Mouse (Mus musculus) hindbrain, embryonic 11.5 days (tissue): ENCODE measurements at regions not wholly inside any gene's neighbourhood (a gene's known extent, or its start where the extent isn't known, plus 50 kb on each side); places are given as distances from the start of the nearest gene placed in this dataset.

Experiments
- ATAC-seq: fragments of 200-750 bp; cut with Nextera tagmentation; 2 replicates; pipeline ENCODE4 v1.8.0; 2017; ENCODE audit warnings: mild to moderate bottlenecking, moderate TSS enrichment, moderate library complexity; ENCODE audit not compliant: low FRiP score
- DNase-seq: peaks from one replicate; pipeline ENCODE4 v3.0.0-alpha.2; 2015; ENCODE audit warnings: low spot score
- H3K27ac ChIP-seq: fragments of 300-500 bp; sonication (generic); 2 replicates; pipeline ENCODE4 v1.5.1; 2014; ENCODE audit warnings: mild to moderate bottlenecking, low read depth, low read length
- H3K27me3 ChIP-seq: fragments of 300-500 bp; sonication (generic); 2 replicates; pipeline ENCODE4 v1.6.1; 2014; ENCODE audit warnings: mild to moderate bottlenecking, low read length, moderate library complexity, mixed read lengths; ENCODE audit not compliant: control insufficient read depth, insufficient read depth
- H3K36me3 ChIP-seq: fragments of 300-500 bp; sonication (generic); 2 replicates; pipeline ENCODE4 v1.6.1; 2014; ENCODE audit warnings: mild to moderate bottlenecking, low read length, moderate library complexity, mixed read lengths; ENCODE audit not compliant: control insufficient read depth, insufficient read depth
- H3K4me1 ChIP-seq: fragments of 300-500 bp; sonication (generic); replicated peaks from 2 replicates; pipeline ENCODE4 v1.6.1; 2014; ENCODE audit warnings: low read length, mixed read lengths; ENCODE audit not compliant: control insufficient read depth, insufficient read depth
- H3K4me2 ChIP-seq: fragments of 300-500 bp; sonication (generic); replicated peaks from 2 replicates; pipeline ENCODE4 v1.6.1; 2014; ENCODE audit warnings: mild to moderate bottlenecking, low read depth, low read length
- H3K4me3 ChIP-seq: fragments of 300-500 bp; sonication (generic); 2 replicates; pipeline ENCODE4 v1.5.1; 2014; ENCODE audit warnings: low read depth, low read length
- H3K9ac ChIP-seq: fragments of 300-500 bp; sonication (generic); 2 replicates; pipeline ENCODE4 v1.6.1; 2014; ENCODE audit warnings: low read depth, low read length
- H3K9me3 ChIP-seq: fragments of 300-500 bp; sonication (generic); 2 replicates; pipeline ENCODE4 v1.6.1; 2016; ENCODE audit warnings: low read length; ENCODE audit not compliant: control insufficient read depth
- WGBS: fragments of 180-500 bp; shearing (Covaris S2); extraction: QIAGEN DNeasy Blood & Tissue Kit; methylation state at CpG from one replicate; pipeline ENCODE4 v1.1.7; 2014; 5-methylcytosine and 5-hydroxymethylcytosine counted together

GRCm38 (mm10) chr4:52043404-52043803 is 395.6 kb upstream of the Smc2 start:
- no peaks in the 10 kb centered on the region for H3K36me3 ChIP-seq
- H3K27me3 ChIP-seq: no peaks in the 10 kb centered on the region
- no peaks in the 10 kb centered on the region for H3K4me1 ChIP-seq
- WGBS: 100% methylated on average over 1 of the region's 1 CpGs
- no peak overlapping the region for H3K27ac ChIP-seq
- H3K4me2 ChIP-seq: no peak overlapping the region
- no peak for DNase-seq
- ATAC-seq: no peak
- H3K9ac ChIP-seq: no peak overlapping the region
- H3K9me3 ChIP-seq: no peaks in the 10 kb centered on the region
- no peak overlapping the region for H3K4me3 ChIP-seq

- Histone ChIP-seq H3K27me3 (no peaks in the 10 kb centered on the region), H3K9ac (no peak overlapping the region), H3K4me3 (no peak overlapping the region), H3K36me3 (no peaks in the 10 kb centered on the region), H3K9me3 (no peaks in the 10 kb centered on the region), H3K27ac (no peak overlapping the region), H3K4me1 (no peaks in the 10 kb centered on the region), H3K4me2 (no peak overlapping the region)
- DNase-seq (no peak), ATAC-seq (no peak)
- WGBS: 82% methylated on average over 4 of the region's 4 CpGs
Measured at GRCm38 (mm10) chr4:52050948-52051347, 388.1 kb upstream of the Smc2 start.

- H3K4me3 ChIP-seq: no peak overlapping the region
- H3K27ac ChIP-seq: no peak overlapping the region
- no peaks in the 10 kb centered on the region for H3K4me1 ChIP-seq
- no peak overlapping the region for H3K9ac ChIP-seq
- H3K36me3 ChIP-seq: no peaks in the 10 kb centered on the region
- H3K9me3 ChIP-seq: no peaks in the 10 kb centered on the region
- H3K4me2 ChIP-seq: no peak overlapping the region
- no peak for ATAC-seq
- H3K27me3 ChIP-seq: no peaks in the 10 kb centered on the region
- DNase-seq: no peak
Measured at GRCm38 (mm10) chr4:52056031-52056430, 383.0 kb upstream of the Smc2 start.

GRCm38 (mm10) chr4:52060031-52060430 is 379.0 kb upstream of the Smc2 start:
- Histone ChIP-seq H3K4me2 (no peak overlapping the region), H3K4me1 (no peaks in the 10 kb centered on the region), H3K9ac (no peak overlapping the region), H3K36me3 (no peaks in the 10 kb centered on the region), H3K4me3 (no peak overlapping the region), H3K9me3 (no peaks in the 10 kb centered on the region), H3K27me3 (no peaks in the 10 kb centered on the region), H3K27ac (no peak overlapping the region)
- ATAC-seq (no peak), DNase-seq (no peak)
- 69% methylated on average over 3 of the region's 3 CpGs for WGBS

- Histone ChIP-seq H3K27ac (no peak overlapping the region), H3K4me2 (no peak overlapping the region), H3K27me3 (no peaks in the 10 kb centered on the region), H3K9me3 (no peaks in the 10 kb centered on the region), H3K9ac (no peak overlapping the region), H3K4me1 (no peaks in the 10 kb centered on the region), H3K4me3 (no peak overlapping the region), H3K36me3 (no peaks in the 10 kb centered on the region)
- DNase-seq (no peak), ATAC-seq (no peak)
- WGBS: 75% methylated on average over 3 of the region's 3 CpGs
Measured at GRCm38 (mm10) chr4:52099187-52099586, 339.9 kb upstream of the Smc2 start.

GRCm38 (mm10) chr4:52105887-52106286 is 333.2 kb upstream of the Smc2 start:
- Histone ChIP-seq H3K4me2 (no peak overlapping the region), H3K4me1 (no peaks in the 10 kb centered on the region), H3K9ac (no peak overlapping the region), H3K36me3 (no peaks in the 10 kb centered on the region), H3K27ac (no peak overlapping the region), H3K4me3 (no peak overlapping the region), H3K9me3 (no peaks in the 10 kb centered on the region), H3K27me3 (no peaks in the 10 kb centered on the region)
- ATAC-seq (no peak), DNase-seq (no peak)
- WGBS: 87% methylated on average over 12 of the region's 12 CpGs

- Histone ChIP-seq H3K9ac (no peak overlapping the region), H3K27ac (no peak overlapping the region), H3K9me3 (no peaks in the 10 kb centered on the region), H3K4me2 (no peak overlapping the region), H3K36me3 (no peaks in the 10 kb centered on the region), H3K4me3 (no peak overlapping the region), H3K27me3 (no peaks in the 10 kb centered on the region), H3K4me1 (no peaks in the 10 kb centered on the region)
- DNase-seq: no peak
- 88% methylated on average over 4 of the region's 4 CpGs for WGBS
- no peak for ATAC-seq
Measured at GRCm38 (mm10) chr4:52117765-52118290, 321.2 kb upstream of the Smc2 start.

- Histone ChIP-seq H3K27me3 (no peaks in the 10 kb centered on the region), H3K27ac (no peak overlapping the region), H3K4me1 (no peaks in the 10 kb centered on the region), H3K9ac (no peak overlapping the region), H3K36me3 (no peaks in the 10 kb centered on the region), H3K4me2 (no peak overlapping the region), H3K4me3 (no peak overlapping the region), H3K9me3 (no peaks in the 10 kb centered on the region)
- ATAC-seq (no peak), DNase-seq (no peak)
- 79% methylated on average over 3 of the region's 3 CpGs for WGBS
Measured at GRCm38 (mm10) chr4:52118439-52119072, 320.5 kb upstream of the Smc2 start.

- DNase-seq (no peak), ATAC-seq (no peak)
- Histone ChIP-seq H3K4me2 (no peak overlapping the region), H3K9me3 (no peaks in the 10 kb centered on the region), H3K27ac (no peak overlapping the region), H3K36me3 (no peaks in the 10 kb centered on the region), H3K9ac (no peak overlapping the region), H3K4me3 (no peak overlapping the region), H3K4me1 (no peaks in the 10 kb centered on the region), H3K27me3 (no peaks in the 10 kb centered on the region)
- WGBS: 81% methylated on average over 6 of the region's 6 CpGs
Measured at GRCm38 (mm10) chr4:52152565-52153164, 286.4 kb upstream of the Smc2 start.
